In genomic region chr1:180256866-180257265, GRCm38 (mm10) we compare ENCODE assay signal across 8 mouse cellular contexts. TPM values are rescaled to one million over a fixed set of nuclear protein-coding genes. Genes with fewer than 3 reads are reported as not detected.
DNase-seq lines count a peak whose midpoint lies in the region; ATAC-seq and TF ChIP-seq lines count a peak whose summit lies in the region.

No protein-coding gene starts in this region.

- H3K4me1 ChIP-seq in kidney, embryonic 15.5 days: peaks cover 28% of the 10 kb centered on the region
- peaks cover 8% of the 10 kb centered on the region; the same call in 1 of the 2 replicates for H3K4me1 ChIP-seq in embryonic facial prominence, embryonic 14.5 days (ENCODE audit: control insufficient read depth, insufficient read depth, low read length)
- H3K4me1 ChIP-seq in hindbrain, postnatal 0 days (ENCODE audit: insufficient read depth, low read length): no peaks in the 10 kb centered on the region; the same call in 1 of the 2 replicates
- peaks cover 6% of the 10 kb centered on the region; the same call in 1 of the 2 replicates for H3K4me1 ChIP-seq in midbrain, postnatal 0 days (ENCODE audit: insufficient read depth, low read length)

- H3K36me3 ChIP-seq in kidney, embryonic 15.5 days: no peaks in the 10 kb centered on the region
- no peaks in the 10 kb centered on the region for H3K36me3 ChIP-seq in embryonic facial prominence, embryonic 14.5 days (ENCODE audit: control insufficient read depth, insufficient read depth, low read length)
- H3K36me3 ChIP-seq in hindbrain, postnatal 0 days (ENCODE audit: insufficient read depth, low read length): no peaks in the 10 kb centered on the region
- H3K36me3 ChIP-seq in midbrain, postnatal 0 days (ENCODE audit: insufficient read depth, low read length): no peaks in the 10 kb centered on the region

- peak overlapping the region; percentile 97 for H3K4me2 ChIP-seq in kidney, embryonic 15.5 days
- H3K4me2 ChIP-seq in embryonic facial prominence, embryonic 14.5 days (ENCODE audit: low read depth, low read length): peak overlapping the region; percentile 98
- H3K4me2 ChIP-seq in hindbrain, postnatal 0 days (ENCODE audit: low read depth, low read length): peak overlapping the region; percentile 97
- H3K4me2 ChIP-seq in midbrain, postnatal 0 days (ENCODE audit: low read depth, low read length, poor library complexity, severe bottlenecking): peak overlapping the region; percentile 97

- no peak for TF ChIP-seq CTCF in hindbrain, postnatal 0 days (IDR thresholded peaks at IDR 0.05; ENCODE audit: low read depth)
- TF ChIP-seq CTCF in midbrain, postnatal 0 days (IDR thresholded peaks at IDR 0.05): no peak

- H3K9me3 ChIP-seq in kidney, embryonic 15.5 days (replicated peaks): no peaks in the 10 kb centered on the region
- H3K9me3 ChIP-seq in embryonic facial prominence, embryonic 14.5 days (ENCODE audit: control insufficient read depth, low read length): no peaks in the 10 kb centered on the region
- no peaks in the 10 kb centered on the region for H3K9me3 ChIP-seq in hindbrain, postnatal 0 days (ENCODE audit: low read length)
- H3K9me3 ChIP-seq in midbrain, postnatal 0 days (ENCODE audit: low read length): no peaks in the 10 kb centered on the region

- no peaks in the 10 kb centered on the region for H3K27me3 ChIP-seq in kidney, embryonic 15.5 days
- 0 out of 2 replicates have a peak, but pooled peaks cover 4% of the 10 kb centered on the region for H3K27me3 ChIP-seq in embryonic facial prominence, embryonic 14.5 days (replicated peaks; ENCODE audit: control insufficient read depth, insufficient read depth, low read length)
- H3K27me3 ChIP-seq in hindbrain, postnatal 0 days (ENCODE audit: insufficient read depth, low read length): no peaks in the 10 kb centered on the region
- no peaks in the 10 kb centered on the region for H3K27me3 ChIP-seq in midbrain, postnatal 0 days (ENCODE audit: insufficient read depth, low read length)

- peak overlapping the region; percentile 94 for H3K4me3 ChIP-seq in kidney, embryonic 15.5 days (replicated peaks)
- peak overlapping the region; percentile 85 for H3K4me3 ChIP-seq in embryonic facial prominence, embryonic 14.5 days (ENCODE audit: low read depth, low read length)
- peak overlapping the region; percentile 78 for H3K4me3 ChIP-seq in hindbrain, postnatal 0 days (ENCODE audit: low read length)
- peak overlapping the region; percentile 79 for H3K4me3 ChIP-seq in midbrain, postnatal 0 days (ENCODE audit: low read depth, low read length)

- no peak for ATAC-seq in kidney, embryonic 15.5 days (replicated peaks; ENCODE audit: low FRiP score)
- no peak for ATAC-seq in embryonic facial prominence, embryonic 14.5 days (ENCODE audit: low read depth)
- ATAC-seq in hindbrain, postnatal 0 days: no peak
- no peak for ATAC-seq in midbrain, postnatal 0 days (ENCODE audit: low FRiP score)
- no peak for ATAC-seq in megakaryocyte progenitor cell, adult 5-6 weeks (replicated peaks; ENCODE audit: poor library complexity)
- no peak for ATAC-seq in inflammation-experienced regulatory T-cells, adult 6 months

- peak overlapping the region; percentile 88 for H3K27ac ChIP-seq in kidney, embryonic 15.5 days
- peak overlapping the region; percentile 81; the same call in 1 of the 2 replicates for H3K27ac ChIP-seq in embryonic facial prominence, embryonic 14.5 days (replicated peaks; ENCODE audit: low read depth, low read length)
- H3K27ac ChIP-seq in hindbrain, postnatal 0 days: peak overlapping the region; percentile 92
- H3K27ac ChIP-seq in midbrain, postnatal 0 days (ENCODE audit: low read depth, low read length): peak overlapping the region; percentile 92; the same call in 1 of the 2 replicates

- DNase-seq in kidney, adult 18-20 months: no peak
- DNase-seq in embryonic facial prominence, embryonic 14.5 days (ENCODE audit: low spot score): no peak
- no peak for DNase-seq in hindbrain, postnatal 0 days (ENCODE audit: low spot score)
- no peak for DNase-seq in midbrain, postnatal 0 days (ENCODE audit: low spot score)
- no peak for DNase-seq in embryo, embryonic 9.5 days (ENCODE audit: extremely low spot score)

- peak overlapping the region; percentile 50 for H3K9ac ChIP-seq in kidney, embryonic 15.5 days
- H3K9ac ChIP-seq in embryonic facial prominence, embryonic 14.5 days (ENCODE audit: low read depth, low read length): peak overlapping the region; percentile 78
- peak overlapping the region; percentile 92 for H3K9ac ChIP-seq in hindbrain, postnatal 0 days (replicated peaks; ENCODE audit: low read length)
- H3K9ac ChIP-seq in midbrain, postnatal 0 days (replicated peaks; ENCODE audit: low read length, poor library complexity, severe bottlenecking): peak overlapping the region; percentile 96; the same call in 1 of the 2 replicates

- 55% methylated on average over 4 of the region's 4 CpGs for WGBS in kidney, embryonic 15.5 days
- 58% methylated on average over 4 of the region's 4 CpGs for WGBS in embryonic facial prominence, embryonic 14.5 days
- WGBS in hindbrain, postnatal 0 days: 60% methylated on average over 4 of the region's 4 CpGs
- 60% methylated on average over 4 of the region's 4 CpGs for WGBS in midbrain, postnatal 0 days

RNA-seq across cellular contexts. Expression of gene Psen2, which starts 6.4 kb away (rescaled TPM):
- polyA plus RNA-seq in kidney, embryonic 15.5 days (2015; fragmentation: Nextera tagmentation; extraction: Ambion mirVana): 18.4 and 18.7 TPM in 2 replicates
- 18.8 and 19.6 TPM in 2 replicates for polyA plus RNA-seq in embryonic facial prominence, embryonic 14.5 days (2014; fragmentation: Nextera tagmentation; extraction: Ambion mirVana)
- 26.6 and 33.5 TPM in 2 replicates for total RNA-seq in hindbrain, postnatal 0 days (2014; rRNA removed)
- 23.2 and 23.7 TPM in 2 replicates for polyA plus RNA-seq in hindbrain, postnatal 0 days (2015; fragmentation: Nextera tagmentation; extraction: Ambion mirVana)
- 30.6 and 32.1 TPM in 2 replicates for total RNA-seq in midbrain, postnatal 0 days (2014; rRNA removed)
- polyA plus RNA-seq in midbrain, postnatal 0 days (2015; fragmentation: Nextera tagmentation; extraction: Ambion mirVana): 22.0 and 24.5 TPM in 2 replicates
- total RNA-seq in megakaryocyte progenitor cell, adult 5-6 weeks (2015): 18.9 and 19.5 TPM in 2 replicates
- total RNA-seq in megakaryocyte progenitor cell, adult 5-6 weeks (2017): 24.9 and 27.2 TPM in 2 replicates
- polyA plus RNA-seq in inflammation-experienced regulatory T-cells, adult 6 months (2017; shearing (Covaris generic)): 100 to 1,000 TPM in 2 of 3 experiments, 10 to 100 TPM in 1; 83.5 to 124 (median 120) TPM

RNA-seq across cellular contexts. Expression of gene Coq8a, which starts 57.5 kb away (rescaled TPM):
- polyA plus RNA-seq in kidney, embryonic 15.5 days (2015; fragmentation: Nextera tagmentation; extraction: Ambion mirVana): 18.4 and 18.6 TPM in 2 replicates
- polyA plus RNA-seq in embryonic facial prominence, embryonic 14.5 days (2014; fragmentation: Nextera tagmentation; extraction: Ambion mirVana): 15.8 and 24.7 TPM in 2 replicates
- total RNA-seq in hindbrain, postnatal 0 days (2014; rRNA removed): 3.4 and 6.0 TPM in 2 replicates
- 9.2 and 12.2 TPM in 2 replicates for polyA plus RNA-seq in hindbrain, postnatal 0 days (2015; fragmentation: Nextera tagmentation; extraction: Ambion mirVana)
- total RNA-seq in midbrain, postnatal 0 days (2014; rRNA removed): 2.1 and 7.2 TPM in 2 replicates
- polyA plus RNA-seq in midbrain, postnatal 0 days (2015; fragmentation: Nextera tagmentation; extraction: Ambion mirVana): 6.8 and 8.3 TPM in 2 replicates
- 1.3 and 2.6 TPM in 2 replicates for total RNA-seq in megakaryocyte progenitor cell, adult 5-6 weeks (2015)
- total RNA-seq in megakaryocyte progenitor cell, adult 5-6 weeks (2017): 7.2 and 8.9 TPM in 2 replicates
- 10 to 100 TPM; 25.8 to 50.3 (median 43.8) TPM for polyA plus RNA-seq in inflammation-experienced regulatory T-cells, adult 6 months (2017; shearing (Covaris generic))
